Mouse (Mus musculus) c-Kit-negative CD71-positive TER-119-positive erythroid progenitor cells, embryonic 14.5 days (primary cell): ENCODE data around the gene Uck1.
A peak's percentile ranks its signal among the peaks of the same experiment; 100 is the strongest.

Experiments
- DNase-seq: peaks from one replicate; pipeline ENCODE4 v3.0.0-alpha.2; 2013; ENCODE audit warnings: low read depth, low spot score

The Uck1 gene

DNA sequence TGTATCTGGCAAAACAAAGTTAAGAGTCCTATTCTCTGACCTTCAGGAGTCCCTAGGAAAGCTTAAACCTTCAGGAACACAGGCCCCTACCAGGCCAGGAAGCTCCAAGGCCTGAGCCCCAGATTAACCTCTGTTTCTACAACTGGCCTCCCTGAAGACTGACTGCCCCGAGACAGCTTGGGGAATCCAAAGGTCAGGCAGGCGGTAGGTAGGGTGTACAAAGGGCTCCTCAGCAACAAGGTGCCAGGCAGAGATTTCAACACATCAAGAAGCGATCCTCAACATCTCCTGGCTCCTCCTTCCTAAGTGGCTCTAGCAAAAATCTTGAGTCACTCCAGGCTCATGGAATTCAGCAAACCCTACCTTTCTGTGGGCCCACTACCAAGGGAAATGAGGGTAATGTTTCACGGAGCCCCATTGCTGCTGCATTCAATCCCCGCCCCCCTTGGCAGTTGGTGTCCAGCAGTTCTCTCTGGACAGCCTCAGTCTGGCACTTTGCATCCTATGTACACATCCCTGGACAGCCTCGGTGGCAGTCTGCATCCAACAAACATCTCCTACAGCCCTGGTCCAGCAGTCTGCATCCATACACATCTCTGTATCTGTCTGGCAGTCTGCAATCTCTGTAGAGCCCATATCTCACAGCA is 949 bp downstream of the Uck1 start:
- no peak for DNase-seq

DNA sequence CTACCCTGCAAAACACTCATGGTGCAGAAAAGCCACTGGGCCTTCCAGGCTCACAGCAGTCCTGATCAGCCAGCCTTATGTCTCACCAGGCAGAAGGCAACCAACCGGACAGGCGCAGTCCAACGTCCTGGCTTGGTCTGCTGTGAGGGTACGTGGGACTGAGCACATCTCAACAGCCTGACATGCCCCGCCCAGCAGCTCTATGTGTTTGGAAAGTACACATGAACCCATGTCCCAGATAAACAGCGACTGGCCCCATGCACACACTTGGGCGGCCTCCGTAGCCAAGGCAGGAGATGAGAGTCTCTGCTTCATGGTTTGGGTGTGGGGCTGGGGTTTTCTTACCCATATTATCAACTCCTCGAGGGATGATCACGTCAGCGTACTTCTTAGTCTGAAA is 3.7 kb downstream of the Uck1 start:
- DNase-seq: no peak

DNA sequence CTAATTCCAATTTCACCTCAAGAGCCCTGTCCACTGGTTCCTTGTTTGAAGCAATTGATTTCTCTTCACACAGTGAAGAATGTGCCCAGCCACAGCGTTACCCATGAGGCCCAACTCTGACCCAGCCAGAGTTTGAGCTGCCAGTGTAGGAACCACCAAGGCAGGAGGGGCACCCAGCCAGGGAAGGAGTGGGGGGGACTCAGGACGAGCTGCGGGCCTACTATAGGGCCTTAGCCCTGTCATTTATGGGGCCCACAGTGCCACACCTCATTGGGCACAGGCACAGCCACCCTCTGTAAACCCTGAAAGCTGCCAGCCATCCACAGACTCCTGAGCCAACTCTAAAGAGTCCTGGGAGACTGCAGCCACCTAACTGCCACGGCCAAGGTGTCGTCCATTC is 5.4 kb downstream of the Uck1 start:
- no peak for DNase-seq

DNA sequence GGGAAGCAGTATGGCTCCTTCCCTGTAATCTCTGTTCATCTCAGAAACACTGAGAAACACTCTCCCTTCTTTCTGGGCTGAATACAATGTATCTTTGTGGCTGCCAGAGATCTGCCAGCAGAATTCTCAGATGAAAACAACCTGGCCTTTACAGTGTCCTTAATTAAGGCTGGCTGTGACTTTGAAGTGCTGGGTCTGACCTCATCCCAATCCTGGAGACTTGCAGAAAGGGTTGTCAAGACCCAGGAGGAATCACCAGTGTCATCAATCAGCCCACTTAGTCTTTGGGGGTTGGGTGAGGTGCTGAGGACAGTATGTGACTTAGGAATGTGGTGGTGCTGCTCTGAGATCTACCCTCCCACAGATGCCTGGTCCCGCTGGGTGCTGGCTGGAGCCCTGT is 6.6 kb downstream of the Uck1 start:
- no peak for DNase-seq

DNA sequence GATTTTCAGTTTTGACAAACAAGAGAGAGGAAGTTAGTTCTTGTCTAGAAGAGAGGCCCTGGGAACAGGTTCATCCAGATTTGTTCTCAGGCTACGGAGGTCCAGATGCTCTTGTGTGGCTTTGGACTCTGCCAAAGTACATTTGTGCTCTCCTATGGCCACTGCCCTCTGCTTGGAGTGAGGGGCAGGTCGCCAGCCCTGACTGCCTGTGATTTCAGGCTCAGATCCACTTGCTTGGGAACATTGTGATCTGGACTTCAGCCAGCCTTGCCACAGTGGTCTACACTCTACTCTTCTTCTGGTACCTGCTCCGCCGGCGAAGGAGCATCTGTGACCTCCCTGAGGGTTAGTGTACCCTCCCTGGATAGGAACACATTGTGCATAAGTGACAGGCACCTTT is 7.3 kb downstream of the Uck1 start:
- no peak for DNase-seq

DNA sequence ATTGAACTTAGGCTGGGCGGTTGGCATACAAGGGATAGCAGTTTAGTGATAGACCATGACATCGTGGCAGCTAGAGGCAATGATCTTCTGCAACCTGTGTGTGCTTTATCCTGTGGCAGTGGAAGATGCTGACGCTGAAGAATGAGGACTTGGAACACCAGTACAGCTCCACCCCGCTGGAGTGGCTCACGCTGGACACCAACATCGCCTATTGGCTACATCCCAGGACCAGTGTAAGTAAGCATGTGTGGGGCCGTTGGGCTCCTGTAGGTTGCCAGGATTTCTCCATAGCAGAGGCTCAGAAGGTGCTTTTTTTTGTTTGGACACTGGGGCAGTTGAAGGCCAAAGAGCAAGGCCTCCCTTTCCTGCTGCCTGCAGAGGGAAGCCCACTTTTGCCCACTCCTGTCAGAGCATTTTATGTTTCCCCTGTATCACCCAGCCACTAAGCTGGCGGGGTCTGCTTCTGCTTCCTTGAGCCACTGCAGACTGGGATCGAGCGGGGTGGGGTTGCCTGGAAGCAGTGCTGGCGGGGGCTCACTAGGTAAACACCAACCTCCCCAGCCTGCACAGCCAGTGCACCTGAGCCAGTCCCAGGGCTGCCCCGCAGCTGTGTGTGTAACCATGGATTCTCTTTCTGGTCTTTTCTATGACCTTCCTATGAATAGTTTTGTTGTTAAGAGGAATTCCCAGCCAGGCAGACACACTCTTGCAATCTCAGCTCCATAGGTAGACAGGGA is 8.0 kb downstream of the Uck1 start:
- DNase-seq: no peak

DNA sequence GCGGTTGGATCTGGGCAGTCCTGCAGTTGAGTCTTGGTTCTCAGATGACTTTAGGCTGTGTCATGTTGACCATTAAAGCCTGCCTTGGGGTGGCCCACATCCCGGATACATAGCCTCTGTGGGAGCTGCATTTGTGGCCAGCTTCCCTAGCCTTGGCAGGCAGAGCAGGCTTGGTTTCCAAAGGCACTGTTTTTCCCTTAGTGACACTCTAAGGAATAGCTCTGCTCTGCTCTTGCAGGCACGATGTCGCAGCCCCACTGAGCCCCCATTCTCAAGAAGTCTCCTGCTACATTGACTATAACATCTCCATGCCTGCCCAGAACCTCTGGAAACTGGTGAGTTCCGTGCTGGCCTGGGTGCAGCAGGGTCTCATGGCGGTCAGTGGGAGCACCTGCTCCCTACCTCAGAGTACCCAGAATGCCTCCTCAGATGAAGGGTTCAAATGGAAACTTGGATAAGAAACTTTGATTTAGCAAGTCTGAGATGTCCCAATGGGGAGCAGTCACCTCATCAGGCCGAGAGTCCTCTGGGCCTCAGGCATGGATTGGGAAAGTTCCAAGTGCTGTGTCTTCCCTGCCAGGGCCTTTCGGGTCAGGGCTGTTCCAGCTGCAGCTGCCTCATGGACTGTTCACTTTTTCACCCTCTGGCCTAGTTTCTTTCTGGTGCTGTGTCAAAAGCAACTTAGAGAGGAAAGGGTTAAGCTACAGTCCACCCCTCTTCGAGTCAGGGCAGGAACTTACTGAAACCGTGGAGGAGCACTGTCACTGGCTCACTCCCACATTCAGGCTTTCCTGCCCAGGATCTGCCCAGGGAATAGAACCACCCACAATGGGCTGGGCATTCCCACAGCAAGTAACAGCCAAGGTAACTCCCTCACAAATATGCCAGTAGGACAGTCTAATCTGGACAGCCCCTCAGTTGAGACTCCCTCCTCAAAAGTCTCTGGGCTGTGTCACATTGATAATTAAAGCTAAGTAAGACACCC is 11.3 kb downstream of the Uck1 start:
- DNase-seq: no peak

DNA sequence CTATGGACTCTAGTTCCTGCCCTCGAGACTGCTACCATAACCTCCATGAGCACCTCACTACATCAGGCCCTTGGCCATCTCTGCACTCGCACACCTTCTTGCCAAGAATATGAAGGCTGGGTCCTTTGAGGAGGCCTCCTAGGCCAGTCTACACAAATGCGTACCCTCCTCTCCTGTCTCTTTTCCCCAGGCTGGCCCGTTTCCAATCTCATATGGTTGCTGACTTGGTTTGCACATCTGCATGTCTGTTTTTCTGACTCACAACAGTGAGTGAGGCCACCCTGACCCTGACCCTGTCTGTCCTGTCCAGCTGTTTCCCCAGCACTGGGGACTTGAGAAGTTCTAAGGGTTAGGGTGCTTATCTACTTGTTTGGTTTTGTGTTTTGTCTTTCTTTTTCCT is 13.2 kb downstream of the Uck1 start:
- DNase-seq: no peak

DNA sequence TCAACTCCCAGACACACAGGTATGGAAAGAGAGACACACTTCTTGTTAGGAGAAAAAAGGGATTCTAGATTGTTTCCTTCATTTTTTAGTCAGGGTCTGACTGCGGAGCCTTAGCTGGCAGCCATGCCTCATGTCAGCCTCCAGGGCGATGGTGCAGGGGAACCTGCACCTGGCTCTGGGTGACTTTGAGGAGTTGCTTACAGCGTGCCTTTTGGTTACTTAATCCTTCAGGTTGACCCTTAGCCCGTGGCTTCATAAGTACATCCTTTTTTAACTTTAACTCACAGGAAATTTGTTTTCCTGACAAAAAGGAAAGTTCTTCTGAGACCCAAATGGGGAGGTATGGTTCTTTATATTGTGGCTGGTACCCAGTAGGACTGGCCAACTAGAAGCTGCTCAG is 17.0 kb downstream of the Uck1 start:
- DNase-seq: no peak

DNA sequence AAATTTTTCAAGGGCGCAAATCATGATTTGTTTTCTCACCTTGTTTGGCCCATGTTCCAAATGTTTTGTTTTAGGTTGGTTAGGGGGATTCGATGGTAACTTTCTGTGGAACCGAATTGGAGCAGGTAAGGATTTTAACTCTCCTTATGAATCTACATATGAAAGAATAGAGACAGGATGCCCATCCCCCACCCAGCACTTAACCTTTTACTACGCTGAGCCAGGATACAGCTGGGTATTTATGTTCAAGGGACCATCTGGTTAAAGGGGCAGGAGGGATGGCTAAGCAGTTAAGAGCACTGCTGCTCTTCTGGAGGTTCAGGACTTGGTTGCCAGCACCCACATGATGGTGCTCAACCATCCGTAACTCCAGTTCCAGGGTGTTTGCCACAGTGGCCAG is 19.4 kb downstream of the Uck1 start:
- no peak for DNase-seq

DNA sequence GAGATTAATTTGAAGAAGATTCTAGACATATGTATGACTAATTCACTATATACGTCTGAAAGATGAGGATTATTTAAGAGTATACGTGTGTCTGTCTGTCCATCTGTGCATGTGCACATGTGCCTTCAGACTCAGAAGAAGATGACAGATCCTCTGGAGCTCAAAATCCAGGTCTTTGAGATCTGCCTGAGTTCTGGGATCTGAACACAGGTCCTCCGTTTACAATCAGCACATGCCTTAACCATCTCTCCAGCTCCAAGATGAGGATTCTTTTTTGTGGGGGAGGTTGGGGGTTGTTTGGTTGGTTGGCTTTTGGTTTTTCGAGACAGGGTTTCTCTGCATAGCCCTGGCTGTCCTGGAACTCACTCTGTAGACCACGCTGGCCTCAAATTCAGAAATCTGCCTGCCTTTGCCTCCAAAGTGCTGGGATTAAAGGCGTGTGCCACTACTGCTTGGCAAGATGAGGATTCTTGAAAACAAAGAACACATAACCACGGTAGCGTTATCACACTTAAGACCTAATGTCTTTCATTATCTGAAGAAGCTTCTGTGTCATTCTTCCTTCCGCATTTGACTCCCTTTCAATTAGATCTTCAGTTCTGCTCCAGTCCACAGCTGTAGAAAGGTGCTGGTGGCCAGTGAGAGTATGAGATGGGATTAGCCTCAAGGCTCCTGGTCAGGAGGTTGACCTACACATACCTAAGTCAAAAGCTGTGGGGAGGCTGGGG is 21.1 kb downstream of the Uck1 start:
- DNase-seq: no peak

DNA sequence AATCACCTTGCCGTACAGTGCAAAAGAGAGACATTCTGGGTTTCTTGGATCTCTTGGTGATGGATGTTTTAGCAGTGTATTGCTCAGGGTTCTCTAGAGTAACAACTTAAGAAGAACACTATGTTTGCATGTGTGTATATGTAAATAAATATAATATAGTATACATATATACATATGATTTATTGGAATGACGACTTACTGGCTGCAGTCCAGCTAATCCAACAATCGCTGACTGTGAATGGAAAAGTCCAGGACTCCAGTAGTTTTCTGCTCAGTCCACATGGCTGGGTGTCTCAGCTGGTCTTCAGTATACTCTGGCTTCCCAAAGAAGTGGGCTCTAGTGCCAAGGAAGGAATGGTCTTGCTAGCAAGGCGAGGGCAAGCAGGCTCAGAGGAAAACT is 22.4 kb downstream of the Uck1 start:
- no peak for DNase-seq

DNA sequence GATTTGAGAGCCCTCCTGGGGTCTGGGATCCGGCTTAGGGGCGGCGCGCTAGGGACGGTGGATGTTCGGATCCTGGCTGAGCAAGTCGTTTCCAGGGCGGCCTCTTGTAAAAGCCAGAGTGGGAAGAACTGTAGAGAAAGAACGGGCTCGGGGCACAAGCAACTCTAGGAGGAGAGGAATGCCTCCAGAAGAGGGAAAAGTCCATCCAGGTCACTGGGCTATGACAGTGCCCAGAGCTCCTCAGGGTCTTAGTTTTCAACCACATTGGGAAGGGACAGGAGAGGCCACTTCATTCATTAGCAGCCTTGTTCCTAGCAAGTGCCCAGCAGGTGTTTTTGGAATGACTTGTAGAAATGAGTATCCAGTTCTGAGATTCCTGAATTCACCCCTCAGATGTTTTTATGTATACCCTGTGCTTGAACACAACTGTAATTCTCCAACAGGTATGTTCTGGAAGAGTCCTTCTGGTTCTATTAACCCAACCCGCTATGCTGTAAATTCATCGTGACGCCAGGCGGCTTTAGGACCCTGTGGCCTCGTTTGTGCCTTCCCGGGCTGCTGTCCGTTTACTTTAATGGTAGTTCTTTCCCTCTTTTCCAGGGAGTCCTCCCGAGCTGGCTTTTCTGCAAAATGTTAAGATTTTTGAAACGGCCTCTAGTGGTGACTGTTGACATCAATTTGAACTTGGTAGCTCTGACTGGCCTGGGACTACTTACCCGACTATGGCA is 23.0 kb downstream of the Uck1 start:
- DNase-seq: peak; percentile 47

DNA sequence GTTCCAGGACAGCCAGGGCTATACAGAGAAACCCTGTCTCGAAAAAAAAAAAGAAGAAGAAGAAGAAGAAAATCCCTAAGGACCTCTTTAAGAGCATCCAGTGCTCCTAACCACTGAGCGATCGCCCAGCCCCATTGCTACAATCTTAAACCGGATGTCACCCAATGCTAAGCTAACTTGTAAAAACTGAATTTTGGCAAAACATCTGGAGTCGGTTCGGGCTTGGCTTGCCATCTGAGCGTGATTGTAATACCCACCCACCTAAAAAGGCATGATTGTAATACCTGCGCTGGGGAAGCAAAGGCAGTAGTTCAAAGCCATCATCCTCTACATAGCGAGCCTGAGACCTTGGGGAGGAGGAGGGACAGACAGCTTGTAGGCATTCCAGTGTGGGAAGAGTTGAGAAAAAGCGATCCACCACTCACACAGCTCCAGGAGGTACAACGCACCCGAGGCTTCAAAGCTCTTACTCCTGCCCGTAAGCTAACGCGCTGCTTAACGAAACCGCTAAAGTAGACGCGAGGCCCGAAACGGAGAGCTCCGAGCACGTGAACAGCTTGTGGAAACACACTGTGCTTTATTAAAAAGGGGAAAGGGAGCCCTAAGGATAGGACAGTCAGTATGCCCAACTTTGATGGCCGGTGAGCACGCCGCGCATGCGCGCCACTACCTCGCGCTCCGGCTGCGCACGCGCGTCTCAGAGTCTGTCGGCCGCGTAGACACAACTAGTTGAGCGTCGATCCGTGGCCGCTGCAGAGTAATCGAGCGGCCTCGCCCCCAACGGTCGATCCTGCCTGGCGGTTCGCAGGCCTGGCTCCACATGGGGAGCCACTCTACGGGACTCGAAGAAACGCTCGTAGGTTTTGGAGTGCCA is 23.8 kb downstream of the Uck1 start, which contains the start of gene Pomt1:
Pomt1 (plus strand) TSS at position 705 of the 874 bp plus-strand sequence.
- DNase-seq: peak; percentile 90

DNA sequence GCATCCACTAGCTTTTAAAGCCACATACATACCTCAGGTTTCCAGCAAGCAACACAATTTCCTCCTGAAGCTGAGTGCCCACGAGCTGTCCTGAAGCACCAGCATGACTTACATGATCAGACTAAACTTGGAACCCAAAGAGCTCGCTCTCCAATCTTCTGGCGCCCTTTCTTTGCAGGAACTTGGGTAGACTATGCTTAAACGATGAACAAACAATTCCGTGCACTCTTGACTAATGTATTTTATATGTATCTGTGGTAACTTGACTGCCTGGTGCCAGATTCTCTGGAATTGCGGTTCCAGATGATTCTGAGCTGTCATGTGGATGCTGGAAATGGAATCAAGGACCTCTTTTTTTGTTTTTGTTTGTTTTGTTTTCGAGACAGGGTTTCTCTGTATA is 24.5 kb downstream of the Uck1 start:
- DNase-seq: no peak

DNA sequence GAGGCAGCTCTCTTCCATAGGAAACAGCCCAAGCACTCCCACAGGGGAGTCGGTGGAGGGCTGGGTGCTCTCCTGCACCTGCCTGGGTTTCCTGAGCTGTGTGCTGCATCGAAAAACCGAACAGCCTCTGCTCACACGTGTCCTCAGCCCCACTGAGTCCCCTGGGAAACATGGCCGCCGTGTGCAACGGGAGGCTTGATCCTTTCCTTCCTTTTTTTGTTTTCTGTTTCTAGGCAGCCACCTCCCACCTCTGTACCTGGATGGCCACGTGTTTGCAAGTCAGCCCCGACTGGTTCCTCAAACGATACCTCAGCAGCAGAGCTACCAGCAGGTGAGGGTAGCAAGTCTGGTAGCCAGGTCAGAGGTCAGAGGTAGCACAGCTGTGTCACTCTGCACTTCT is 37.9 kb downstream of the Uck1 start:
- no peak for DNase-seq

DNA sequence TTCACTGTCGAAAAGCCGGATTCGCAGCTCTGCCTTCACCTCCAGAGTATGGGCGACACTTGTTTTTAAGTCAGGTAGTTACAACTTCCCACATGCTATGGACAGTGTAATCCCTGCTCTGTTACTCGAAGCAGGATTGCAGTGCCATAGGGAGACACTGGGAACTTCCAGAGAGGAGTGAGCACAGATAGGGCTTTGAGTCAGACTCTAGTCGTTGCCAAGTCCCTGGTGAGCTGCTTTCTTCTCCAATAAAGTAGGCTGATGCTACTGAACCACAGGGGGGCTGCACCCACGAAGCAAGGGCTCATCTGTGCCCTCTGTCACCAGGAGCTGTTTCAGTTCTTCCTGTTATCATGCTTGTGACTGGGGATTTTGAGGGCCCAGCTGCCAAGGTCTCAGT is 38.4 kb downstream of the Uck1 start:
- no peak for DNase-seq

DNA sequence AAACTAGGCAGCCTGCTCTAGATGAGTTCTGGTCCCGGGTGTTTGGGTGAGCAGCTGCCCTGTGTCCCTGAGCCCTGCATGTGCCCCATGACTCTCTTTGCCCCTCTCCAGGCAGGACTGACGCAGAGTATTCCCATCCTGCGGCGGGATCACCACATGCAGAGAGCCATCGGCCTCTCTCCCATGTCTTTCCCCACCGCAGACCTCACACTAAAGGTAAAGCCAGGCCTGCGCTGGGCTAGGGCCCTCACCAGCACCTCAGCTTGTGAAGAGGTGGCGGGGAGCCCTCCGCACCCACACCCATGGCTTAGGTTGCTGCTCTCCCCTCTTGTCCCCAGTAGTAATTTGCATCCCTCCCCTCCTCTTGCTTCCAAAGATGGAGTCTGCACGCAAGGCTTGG is 39.0 kb downstream of the Uck1 start:
- no peak for DNase-seq

DNA sequence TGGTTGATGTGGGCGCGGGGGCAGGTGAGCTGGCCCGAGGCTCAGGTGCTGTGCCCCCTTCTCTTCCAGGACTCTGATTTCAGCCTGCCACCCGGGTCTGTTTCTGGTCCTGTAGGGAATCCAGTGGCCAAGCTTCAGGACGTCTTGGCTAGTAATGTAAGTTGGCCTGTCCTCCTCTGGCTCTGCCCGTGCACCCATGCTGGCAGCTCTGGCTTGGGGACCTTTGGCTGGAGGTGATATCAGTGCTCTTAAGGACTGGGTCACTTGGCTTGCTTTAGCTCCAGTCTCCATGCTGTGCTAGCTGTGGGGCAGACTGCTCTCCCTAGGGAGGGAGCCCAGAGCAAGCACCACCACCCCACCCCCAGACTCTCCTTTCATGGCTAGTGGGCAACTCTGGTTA is 39.9 kb downstream of the Uck1 start:
- DNase-seq: no peak

DNA sequence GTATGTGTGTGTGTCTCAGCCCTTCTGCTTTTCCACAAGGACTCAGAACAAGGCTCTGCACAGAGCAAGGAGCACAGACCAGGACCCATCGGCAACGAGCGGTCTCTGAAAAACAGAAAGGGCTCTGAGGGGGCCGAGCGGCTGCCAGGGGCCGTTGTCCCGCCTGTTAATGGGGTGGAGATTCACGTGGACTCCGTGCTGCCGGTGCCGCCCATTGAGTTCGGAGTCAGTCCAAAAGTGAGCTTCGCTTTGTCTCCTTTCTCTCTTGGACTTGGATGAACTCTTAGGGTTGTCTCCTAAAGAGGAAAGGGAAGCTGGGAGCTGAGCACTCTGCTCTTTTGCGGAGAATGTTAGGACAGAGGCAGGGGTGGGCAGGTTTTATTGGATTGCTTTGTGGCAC is 40.5 kb downstream of the Uck1 start:
- no peak for DNase-seq
